Mouse (Mus musculus): Measurements from ENCODE around the gene Adipor1.
"Not testable (repeated sequence)": the region's sequence is repeated elsewhere in the genome, so short reads cannot be mapped to it uniquely, and the experiment has no call there.

The Adipor1 gene

DNA sequence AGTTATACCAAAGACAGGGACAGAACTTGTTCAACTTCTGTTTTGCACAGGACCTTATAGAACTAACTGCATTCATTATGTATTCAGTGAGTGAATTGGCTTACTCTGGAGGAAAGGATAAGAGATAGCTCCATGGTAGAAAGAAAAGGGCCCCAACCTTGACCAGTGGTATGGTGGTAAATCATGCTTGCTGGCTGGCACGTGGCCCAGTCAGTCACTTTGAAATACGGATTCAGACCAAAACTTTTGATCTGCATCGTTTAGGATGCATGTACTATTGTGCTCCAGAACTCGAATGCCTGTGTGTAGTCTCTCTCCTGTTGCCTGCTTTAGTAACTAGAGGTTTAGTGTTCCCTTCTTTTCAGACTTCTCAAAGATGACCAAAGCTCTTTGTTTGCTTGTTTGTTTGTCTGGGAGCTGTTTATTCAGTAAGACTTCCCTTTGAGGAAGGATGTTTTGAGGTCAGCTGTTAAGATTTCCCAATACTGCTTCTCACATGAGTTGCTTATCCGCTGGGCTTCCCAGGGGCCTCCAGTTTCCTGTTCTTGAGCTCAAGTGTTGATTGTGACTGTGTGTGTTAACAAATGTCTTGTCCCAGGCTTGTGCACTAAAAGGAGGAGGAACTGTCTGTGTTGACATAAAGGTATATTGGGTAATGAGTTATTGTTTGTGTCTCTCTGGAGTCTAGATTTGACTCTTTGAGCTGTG is 4.7 kb downstream of the Adipor1 start:
- DNase-seq (ENCODE audit: low spot score in 2 of 2), result no peak

DNA sequence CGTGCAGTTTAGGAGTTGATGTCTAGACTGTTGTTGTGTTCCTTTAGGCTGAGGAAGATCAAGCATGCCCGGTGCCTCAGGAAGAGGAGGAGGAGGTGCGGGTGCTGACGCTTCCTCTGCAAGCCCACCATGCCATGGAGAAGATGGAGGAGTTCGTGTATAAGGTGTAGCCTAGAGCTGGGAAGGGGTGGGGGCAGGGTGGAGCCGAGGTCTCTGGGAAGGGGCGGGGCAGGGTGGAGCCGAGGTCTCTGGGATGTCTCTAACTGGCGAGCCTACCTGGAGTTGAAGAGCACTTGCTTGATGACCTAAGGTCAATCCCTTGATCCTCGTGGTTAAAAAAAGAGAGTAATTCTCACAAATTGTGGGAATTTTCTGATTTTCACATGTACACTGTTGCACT is 8.7 kb downstream of the Adipor1 start:
- peak in 1 of 2 experiments; percentile 22 for DNase-seq (ENCODE audit: low spot score in 2 of 2)

DNA sequence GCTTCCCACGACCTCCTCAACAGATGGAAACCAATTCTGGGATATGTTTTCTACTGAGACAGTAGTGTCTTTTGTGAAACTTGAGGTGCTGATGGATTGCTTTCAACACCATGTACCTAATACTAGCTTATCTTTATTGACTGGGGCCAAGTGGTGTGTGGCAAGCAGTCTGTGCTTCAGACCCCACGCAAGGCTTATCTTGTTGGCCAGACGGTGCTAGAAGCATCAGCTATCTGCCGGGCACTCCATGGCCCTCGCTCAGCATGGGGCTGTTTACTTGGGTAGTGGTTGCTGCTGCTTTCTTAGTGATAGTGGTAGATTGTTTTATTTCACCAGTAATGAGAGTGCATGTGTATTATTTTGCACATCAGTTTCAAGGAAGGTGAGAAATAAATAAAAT is 11.1 kb downstream of the Adipor1 start:
- peak; percentile 55 to 67 for DNase-seq (ENCODE audit: low spot score in 2 of 2)

DNA sequence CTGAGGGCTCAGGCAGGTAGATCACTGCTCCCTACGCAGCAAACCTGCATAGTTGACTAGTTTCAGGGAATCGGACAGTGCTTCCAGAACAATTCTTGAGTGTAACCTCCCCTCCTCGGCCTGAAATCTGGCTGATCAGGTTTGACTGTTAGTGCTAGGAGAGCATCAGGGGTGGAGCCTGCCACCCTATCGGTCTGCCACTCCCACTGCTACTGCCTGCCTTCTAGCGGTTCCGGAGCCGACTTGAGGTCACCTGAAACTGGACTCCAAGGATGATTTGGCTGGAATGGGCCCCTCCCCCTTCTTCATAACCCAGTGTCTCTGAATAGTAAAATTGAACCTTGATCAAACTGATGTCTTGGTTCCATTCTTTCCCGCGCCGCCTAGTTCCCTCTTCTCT is 17.8 kb downstream of the Adipor1 start:
- DNase-seq (ENCODE audit: low spot score in 2 of 2), result no peak

DNA sequence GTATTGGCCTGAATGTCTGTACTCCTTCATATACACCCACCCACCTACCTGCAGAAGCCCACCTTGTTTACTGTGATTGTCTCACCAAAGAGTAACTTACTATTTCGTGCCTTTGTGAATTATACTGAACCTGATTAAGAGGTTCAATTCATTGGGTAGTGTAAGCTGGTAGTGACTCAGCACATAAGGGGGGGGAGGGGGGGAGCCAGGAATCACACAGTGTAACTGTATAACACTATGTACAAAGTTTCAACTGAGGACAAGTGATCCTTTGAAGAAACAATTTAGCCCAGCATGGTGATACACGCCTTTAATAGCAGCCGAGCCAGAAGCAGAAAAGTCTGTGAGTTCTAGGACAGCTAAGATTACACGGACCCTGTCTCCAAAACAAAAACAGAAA is 18.3 kb downstream of the Adipor1 start:
- DNase-seq (ENCODE audit: low spot score in 2 of 2), result no peak

DNA sequence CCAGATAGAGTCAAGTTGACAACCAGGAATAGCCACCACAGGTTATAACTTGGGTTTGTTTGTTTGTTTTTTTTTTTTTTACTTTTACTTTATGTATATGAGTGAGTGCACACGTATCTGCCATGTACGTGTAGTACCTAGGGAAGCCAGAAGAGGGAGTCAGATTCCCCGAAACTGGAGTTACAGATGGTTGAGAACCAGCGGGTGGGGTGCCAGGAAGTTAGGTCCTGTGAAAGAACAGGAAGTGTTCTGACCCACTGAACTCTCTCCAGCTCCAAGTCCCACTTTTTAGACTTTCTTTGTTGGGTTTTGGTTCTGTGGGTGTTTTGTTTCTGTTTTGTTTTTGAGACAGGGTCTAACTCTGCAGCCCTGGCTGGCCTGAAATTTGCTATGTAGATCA is 20.2 kb downstream of the Adipor1 start:
- DNase-seq (ENCODE audit: low spot score in 2 of 2), result peak in 1 of 2 experiments; percentile 45

DNA sequence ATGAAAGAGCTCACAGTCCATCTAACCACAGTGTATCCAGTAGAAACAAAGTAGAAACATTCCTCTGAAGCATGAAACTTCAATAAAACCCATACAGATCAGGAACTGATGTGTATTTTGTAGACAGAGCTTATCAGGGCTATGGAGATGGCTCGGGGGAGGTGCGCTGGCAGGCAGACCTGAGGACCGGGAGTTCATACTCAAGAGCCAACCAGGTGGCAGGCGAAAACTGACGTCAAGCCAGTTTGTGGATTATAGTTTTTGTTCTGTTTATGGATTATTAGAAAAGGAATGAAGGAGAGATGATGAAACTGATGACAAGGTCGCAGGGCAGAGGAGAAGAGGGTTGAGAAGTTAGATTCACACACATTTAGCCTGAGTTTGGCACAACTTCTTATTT is 25.3 kb downstream of the Adipor1 start:
- no peak for DNase-seq (ENCODE audit: low spot score in 2 of 2)

DNA sequence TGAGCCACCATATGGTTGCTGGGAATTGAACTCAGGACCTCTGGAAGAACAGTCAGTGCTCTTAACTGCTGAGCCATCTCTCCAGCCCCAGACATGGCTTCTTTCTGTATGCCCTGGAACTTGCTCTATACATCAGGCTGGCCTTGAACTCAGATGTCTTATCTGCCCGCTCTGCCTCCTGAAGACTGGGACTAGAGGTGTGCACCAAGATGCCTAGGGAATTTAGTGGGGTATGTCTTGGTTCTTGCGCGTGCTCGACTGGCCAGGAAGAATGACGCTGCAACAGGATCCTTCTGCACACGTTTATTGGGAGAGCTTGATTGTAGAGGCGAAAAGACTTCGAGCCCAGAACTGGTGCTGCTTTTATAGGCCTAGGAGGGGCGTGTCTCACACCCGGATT is 26.6 kb downstream of the Adipor1 start:
- DNase-seq (ENCODE audit: low spot score in 2 of 2), result not testable (repeated sequence)

DNA sequence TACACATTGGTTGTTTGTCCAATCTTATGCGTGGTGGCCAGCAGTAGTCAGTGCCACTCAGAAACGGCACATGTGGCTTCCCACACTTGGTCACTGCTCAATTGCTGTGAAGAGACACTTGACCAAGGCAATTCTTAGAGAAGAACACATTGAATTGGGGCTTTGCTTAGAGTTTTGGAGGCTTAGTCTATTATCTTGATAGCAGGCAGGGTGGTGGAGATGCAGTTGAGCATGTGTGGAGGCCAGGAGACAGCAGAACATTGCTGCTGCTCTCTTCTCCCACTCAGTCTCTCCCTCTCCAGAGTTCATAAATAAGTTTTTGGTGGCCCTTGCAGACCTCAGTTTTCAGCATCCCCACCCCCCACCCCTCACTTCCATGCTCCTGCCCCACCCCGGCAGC is 27.2 kb downstream of the Adipor1 start:
- DNase-seq (ENCODE audit: low spot score in 2 of 2), result no peak

DNA sequence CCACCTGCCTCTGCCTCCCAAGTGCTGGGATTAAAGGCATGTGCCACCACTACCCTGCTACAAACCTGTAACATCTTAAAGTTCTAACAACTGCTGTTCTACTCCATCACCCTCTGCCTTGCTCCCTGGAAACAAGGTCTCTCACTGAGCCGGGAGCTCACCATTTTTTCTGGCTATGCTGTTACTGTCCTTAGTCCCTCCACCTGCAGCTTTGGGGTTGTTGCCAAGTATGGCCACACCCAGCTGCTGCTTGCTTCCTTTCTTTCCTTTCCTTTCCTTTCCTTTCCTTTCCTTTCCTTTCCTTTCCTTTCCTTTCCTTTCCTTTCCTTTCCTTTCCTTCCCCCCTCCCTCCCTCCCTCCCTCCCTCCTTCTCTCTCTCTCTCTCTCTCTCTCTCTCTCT is 28.1 kb downstream of the Adipor1 start:
- not testable (repeated sequence) for DNase-seq (ENCODE audit: low spot score in 2 of 2)

DNA sequence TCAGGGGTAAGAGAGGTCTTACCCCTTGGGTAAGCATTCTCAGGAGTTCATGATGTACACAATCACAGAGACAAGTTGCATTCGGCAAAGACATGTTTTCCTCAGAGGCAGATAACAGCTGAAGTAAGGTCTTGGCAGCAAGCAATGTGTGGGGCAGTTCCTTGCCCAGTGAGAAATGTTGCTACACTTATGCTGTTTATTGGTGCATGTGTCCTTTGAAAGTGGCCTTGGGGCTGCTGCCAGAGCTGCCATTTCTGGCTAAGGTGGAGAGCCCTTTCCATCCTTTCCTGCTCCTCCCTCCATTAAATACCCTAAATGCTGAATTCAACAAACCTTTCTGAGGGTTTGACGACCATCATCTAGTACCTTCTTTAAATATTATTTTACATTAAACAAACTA is 30.2 kb downstream of the Adipor1 start:
- DNase-seq (ENCODE audit: low spot score in 2 of 2), result no peak

DNA sequence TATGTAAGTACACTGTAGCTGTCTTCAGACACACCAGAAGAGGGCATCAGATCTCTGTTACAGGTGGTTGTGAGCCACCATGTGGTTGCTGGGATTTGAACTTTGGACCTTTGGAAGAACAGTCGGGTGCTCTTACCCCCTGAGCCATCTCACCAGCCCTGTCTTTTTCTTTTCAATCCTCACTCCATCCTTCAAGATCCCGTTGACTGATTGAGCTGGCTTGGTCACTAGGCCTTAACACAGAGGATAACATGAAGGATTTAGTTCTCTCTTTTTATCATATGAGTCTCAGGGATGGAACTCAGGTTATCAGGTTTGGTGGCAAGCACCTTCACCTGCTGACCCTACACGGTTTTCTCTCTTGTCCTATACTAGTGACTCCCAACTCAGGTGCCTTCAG is 33.4 kb downstream of the Adipor1 start:
- DNase-seq (ENCODE audit: low spot score in 2 of 2), result not testable (repeated sequence)

DNA sequence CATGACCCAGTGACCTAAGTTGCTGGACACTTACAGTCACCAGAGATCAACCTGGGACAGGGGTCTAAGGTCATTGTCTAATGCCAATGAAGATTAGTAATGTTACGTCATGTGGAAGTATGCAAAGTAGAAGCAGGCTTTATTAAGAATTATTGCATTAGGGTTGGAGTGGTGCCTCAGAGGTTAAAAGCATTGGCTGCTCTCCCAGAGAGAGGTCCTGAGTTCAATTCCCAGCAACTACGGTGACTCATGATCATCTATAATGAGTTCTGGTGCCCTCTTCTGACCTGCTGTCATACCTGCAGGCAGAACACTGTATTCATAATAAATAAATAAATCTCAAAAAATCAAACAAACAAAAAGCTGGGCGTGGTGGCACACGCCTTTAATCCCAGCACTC is 35.0 kb downstream of the Adipor1 start:
- DNase-seq (ENCODE audit: low spot score in 2 of 2), result no peak

DNA sequence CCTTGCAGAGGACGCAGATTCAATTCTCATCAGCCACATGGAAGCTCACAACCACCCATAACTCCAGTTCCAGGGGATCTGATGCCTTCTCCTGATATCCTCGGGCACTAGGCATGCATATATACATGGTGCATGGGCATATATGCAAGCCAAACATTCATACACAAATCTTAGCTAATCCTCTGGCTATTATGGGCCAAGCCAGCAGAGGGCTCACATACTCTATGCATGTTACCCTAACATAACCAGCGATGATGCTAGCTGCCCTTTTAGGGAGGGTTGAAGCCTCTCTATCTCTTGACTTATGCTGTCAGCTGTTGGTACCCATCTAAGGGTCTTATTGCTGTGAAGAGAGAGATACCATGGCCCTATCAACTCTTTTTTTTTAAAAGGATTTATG is 35.8 kb downstream of the Adipor1 start:
- DNase-seq (ENCODE audit: low spot score in 2 of 2), result peak; percentile 29 to 60

DNA sequence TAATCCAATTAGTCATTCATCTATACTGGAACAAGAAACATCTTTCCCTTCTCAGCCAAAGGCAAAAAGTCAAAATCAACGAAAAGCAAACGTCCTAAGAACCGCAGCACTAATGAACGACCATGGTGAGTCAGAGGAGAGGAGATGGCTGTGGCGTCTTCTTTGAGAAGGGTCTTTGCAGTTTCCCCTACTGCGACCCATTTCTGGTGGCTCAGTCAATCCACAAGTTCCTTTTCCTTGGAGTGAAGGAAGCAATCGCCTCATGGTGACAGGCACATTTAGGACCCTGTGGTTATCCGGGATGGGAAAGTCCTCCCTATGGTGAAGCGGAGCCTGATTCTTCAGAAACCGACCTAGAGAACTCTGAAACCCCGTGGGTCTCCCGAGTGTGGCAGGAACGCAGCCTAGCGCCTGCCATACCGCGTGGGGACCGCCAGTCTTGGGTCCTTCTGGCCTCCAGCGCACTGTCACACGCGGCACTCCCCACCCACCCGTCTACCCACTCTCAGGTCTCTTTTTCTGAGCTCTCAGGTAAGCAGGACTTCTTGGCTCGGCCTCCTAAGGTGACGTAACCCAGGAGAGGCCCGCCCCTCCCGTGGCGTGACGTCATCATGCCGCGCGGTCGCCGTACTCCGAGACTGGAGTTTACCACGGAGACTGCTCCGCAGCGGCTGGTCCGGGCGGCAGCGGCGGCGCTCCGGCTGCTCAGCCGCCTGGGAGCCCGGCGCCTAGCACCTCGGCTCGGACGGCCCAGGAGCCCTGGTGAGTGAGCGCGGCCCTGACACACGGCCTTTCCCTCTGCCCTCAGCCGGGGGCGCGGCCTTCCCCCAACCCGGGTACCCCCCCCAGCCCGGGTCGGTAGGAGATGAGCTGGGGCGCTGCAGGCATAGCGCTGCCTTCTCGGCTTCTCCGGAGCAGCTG is 40.0 kb downstream of the Adipor1 start, which contains the start of gene Klhl12:
TSS of gene Klhl12 (plus strand) at position 628 of the 921 bp plus-strand sequence.
- peak; percentile 97 to 99 for DNase-seq (ENCODE audit: low spot score in 2 of 2)

DNA sequence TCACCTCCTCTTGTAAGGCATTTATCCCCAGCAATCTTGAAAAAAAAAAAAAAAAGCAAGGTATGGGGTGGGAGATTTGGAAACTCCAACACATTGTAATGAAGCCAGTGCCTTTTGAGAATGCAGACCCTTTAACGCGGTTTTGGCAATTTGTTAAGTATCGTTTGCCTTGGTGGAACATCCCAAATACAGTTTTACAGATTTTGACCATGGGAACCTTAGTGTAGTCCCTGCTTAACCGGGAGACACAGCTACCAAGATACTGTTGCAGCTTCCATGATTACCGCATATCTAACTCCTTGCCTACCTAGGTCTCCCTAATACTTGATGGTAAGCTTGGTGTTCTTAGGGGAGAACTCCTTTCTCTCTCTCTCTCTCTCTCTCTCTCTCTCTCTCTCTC is 40.9 kb downstream of the Adipor1 start:
- no peak for DNase-seq (ENCODE audit: low spot score in 2 of 2)

DNA sequence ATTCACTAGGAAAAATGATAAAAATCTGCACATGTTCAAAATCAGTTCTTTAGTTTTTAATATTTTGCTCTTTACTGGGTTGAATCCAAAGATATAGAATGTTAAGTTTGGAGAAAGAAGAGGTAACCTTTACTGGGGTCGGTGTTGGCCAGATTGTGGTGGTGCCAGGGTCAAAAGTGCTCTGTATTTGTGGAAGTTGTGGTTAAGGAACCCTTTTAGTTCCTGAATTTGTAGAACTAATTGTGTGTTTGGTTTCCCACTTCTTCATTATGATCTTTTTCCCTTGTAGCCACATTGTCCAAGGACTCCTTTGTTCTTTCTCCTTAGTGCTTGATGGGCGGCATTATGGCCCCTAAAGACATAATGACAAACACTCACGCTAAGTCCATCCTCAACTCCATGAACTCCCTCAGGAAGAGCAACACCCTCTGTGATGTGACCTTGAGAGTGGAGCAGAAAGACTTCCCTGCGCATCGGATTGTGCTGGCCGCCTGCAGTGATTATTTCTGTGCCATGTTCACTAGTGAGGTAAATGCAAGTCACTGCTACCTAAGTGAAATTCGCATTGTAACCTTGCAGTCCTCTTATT is 43.1 kb downstream of the Adipor1 start:
- DNase-seq (ENCODE audit: low spot score in 2 of 2), result no peak

DNA sequence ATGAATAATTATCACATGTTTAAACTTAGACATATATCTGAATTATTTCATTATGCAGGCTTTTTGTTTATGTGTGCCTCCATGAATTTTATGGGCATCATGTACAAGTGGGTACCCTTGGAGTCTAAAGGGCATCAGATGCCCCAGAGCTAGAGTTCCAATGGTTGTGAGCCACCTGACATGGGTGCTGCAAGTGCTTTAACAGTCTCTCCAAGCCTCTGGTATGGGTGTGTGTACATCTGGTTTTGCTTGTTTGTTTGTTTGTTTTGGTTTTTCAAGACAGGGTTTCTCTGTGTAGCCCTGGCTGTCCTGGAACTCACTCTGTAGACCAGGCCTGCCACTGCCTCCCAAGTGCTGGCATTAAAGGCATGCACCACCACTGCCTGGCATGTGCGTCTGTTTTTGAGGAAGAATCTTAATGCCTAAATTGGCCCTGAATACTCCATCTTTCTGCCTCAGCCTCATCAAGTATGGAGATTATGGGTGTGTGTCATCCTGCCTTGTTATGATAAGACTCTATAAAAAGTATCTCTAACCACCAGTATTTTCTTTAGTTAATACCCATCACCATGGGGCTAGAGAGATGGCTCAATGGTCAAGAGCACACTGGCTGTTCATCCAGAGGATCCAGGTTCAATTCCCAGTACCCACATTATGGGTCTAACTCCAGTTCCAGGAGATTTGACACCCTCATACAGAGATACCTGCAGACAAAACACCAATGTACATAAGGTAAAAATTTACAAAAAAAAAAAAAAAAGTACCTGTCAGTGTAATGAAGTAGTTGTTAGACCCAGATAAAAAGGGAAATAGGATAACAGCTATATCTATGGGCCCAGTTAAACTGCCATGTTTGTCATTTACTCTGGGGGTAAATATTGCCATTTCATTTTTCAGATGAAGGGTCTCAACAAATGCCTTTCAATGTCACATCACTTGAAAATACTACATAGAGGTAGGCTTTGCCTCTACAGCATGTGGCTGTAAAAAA is 45.4 kb downstream of the Adipor1 start:
- DNase-seq (ENCODE audit: low spot score in 2 of 2), result no peak

All from spleen, postnatal 14 days (tissue).